Comparison of ENCODE assay signal across 14 mouse cellular contexts in the genomic region with DNA sequence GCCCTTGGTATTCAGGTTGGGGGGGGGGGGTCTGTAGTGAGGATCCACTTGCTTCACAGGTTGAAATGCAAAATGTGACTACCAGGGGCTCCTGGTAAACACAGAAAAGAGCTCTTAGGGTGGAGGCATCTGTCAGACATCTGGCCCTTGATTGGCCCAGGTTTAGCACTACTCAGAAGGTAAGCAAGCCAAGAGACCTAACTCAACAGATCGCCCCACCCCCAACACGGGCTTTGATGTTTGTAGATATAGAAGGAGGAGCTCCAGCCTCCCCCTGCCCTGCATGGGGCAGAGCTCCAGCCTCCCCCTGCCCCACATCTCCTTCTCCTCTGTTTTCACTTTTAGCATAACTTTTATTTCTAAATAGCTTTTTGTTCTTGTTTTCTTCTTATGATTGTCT. TPM values are rescaled to one million over a fixed set of nuclear protein-coding genes. Genes with fewer than 3 reads are reported as not detected.
"Had no signal": no experiment of that assay in that cellular context is flagged by ENCODE, and none has a peak within 500 bp of the region (broad histone marks: within the 10 kb centered on the region; RNA-seq: fewer than 3 reads in every experiment).

No protein-coding gene starts in this region.

- H3K36me3 ChIP-seq: limb, embryonic 12.5 days; lung, embryonic 15.5 days; midbrain, embryonic 15.5 days; neural tube, embryonic 13.5 days; stomach, embryonic 15.5 days had no signal

- H3K9ac ChIP-seq: limb, embryonic 12.5 days; lung, embryonic 15.5 days; midbrain, embryonic 15.5 days; neural tube, embryonic 13.5 days; stomach, embryonic 15.5 days had no signal

- DNase-seq: kidney, adult 18-20 months; kidney, postnatal 10 days; kidney, postnatal 4 days; lung, postnatal 14 days; right cerebral cortex, postnatal 14 days had no signal

- H3K27ac ChIP-seq: layer of hippocampus, adult 2 months; limb, embryonic 12.5 days; lung, embryonic 15.5 days; macrophage; midbrain, embryonic 15.5 days; neural tube, embryonic 13.5 days; stomach, embryonic 15.5 days had no signal

- ATAC-seq: midbrain, embryonic 15.5 days had no signal

- H3K9me3 ChIP-seq: limb, embryonic 12.5 days; lung, embryonic 15.5 days; midbrain, embryonic 15.5 days; neural tube, embryonic 13.5 days; stomach, embryonic 15.5 days had no signal

- H3K4me2 ChIP-seq: limb, embryonic 12.5 days; lung, embryonic 15.5 days; midbrain, embryonic 11.5 days; midbrain, embryonic 15.5 days; neural tube, embryonic 13.5 days; stomach, embryonic 15.5 days had no signal

- H3K4me1 ChIP-seq: limb, embryonic 12.5 days; lung, embryonic 15.5 days; midbrain, embryonic 15.5 days; neural tube, embryonic 13.5 days; stomach, embryonic 15.5 days had no signal

- H3K4me3 ChIP-seq: layer of hippocampus, adult 2 months; limb, embryonic 12.5 days; lung, embryonic 15.5 days; midbrain, embryonic 15.5 days; neural tube, embryonic 13.5 days; stomach, embryonic 15.5 days had no signal

- H3K27me3 ChIP-seq: limb, embryonic 12.5 days; lung, embryonic 15.5 days; megakaryocyte, embryonic 14.5 days; midbrain, embryonic 15.5 days; neural tube, embryonic 13.5 days; stomach, embryonic 15.5 days had no signal

RNA-seq across cellular contexts. Expression of gene Sla2, which starts 32.8 kb away (rescaled TPM):
- polyA plus RNA-seq: neural tube, embryonic 13.5 days had no signal
